Mouse (Mus musculus) heart, postnatal 0 days (tissue): ENCODE measurements around the gene Klrb1c.

Experiments
- CTCF ChIP-seq: IDR thresholded peaks from 2 replicates; pipeline ENCODE4 v1.5.1; 2016; ENCODE audit warnings: antibody characterized with exemption, control low read depth, low read depth
- EP300 ChIP-seq: IDR thresholded peaks from 2 replicates; pipeline ENCODE4 v1.6.1; 2016; ENCODE audit warnings: antibody characterized with exemption, low read depth

GRCm38 (mm10) chr6:128836955-128837334 is 47.9 kb upstream of the Klrb1c start:
- TF ChIP-seq CTCF (no peak), EP300 (no peak)
